Comparison of ENCODE assay signal across 28 mouse cellular contexts in genomic region chr7:74112071-74112470, GRCm38 (mm10).
DNase-seq lines count a peak whose midpoint lies in the region; ATAC-seq and TF ChIP-seq lines count a peak whose summit lies in the region.
"Had no signal": no experiment of that assay in that cellular context is flagged by ENCODE, and none has a peak within 500 bp of the region (broad histone marks: within the 10 kb centered on the region; RNA-seq: fewer than 3 reads in every experiment).

No protein-coding gene starts in this region.

- H3K4me3 ChIP-seq in kidney, embryonic 16.5 days (ENCODE audit: low read length) = no peak overlapping the region
- H3K4me3 ChIP-seq in stomach, embryonic 14.5 days (ENCODE audit: low read depth, low read length) = no peak overlapping the region
- H3K4me3 ChIP-seq in stomach, postnatal 0 days (ENCODE audit: low read depth, low read length) = no peak overlapping the region
- no peak overlapping the region for H3K4me3 ChIP-seq in limb, embryonic 10.5 days
- H3K4me3 ChIP-seq in stomach, embryonic 16.5 days (replicated peaks; ENCODE audit: low read length) = no peak overlapping the region
- H3K4me3 ChIP-seq: erythroblast, embryonic 14.5 days; forebrain, embryonic 13.5 days; heart, embryonic 12.5 days; hindbrain, embryonic 10.5 days; liver, embryonic 15.5 days; midbrain, embryonic 10.5 days; myocyte had no signal

- H3K9ac ChIP-seq in kidney, embryonic 16.5 days (replicated peaks; ENCODE audit: low read length) = no peak overlapping the region
- H3K9ac ChIP-seq in stomach, embryonic 14.5 days (replicated peaks; ENCODE audit: low read depth, low read length) = no peak overlapping the region
- no peak overlapping the region for H3K9ac ChIP-seq in stomach, postnatal 0 days (ENCODE audit: low read length)
- H3K9ac ChIP-seq in stomach, embryonic 16.5 days (ENCODE audit: low read length) = no peak overlapping the region
- H3K9ac ChIP-seq: forebrain, embryonic 13.5 days; heart, embryonic 12.5 days; liver, embryonic 15.5 days had no signal

- H3K27me3 ChIP-seq in kidney, embryonic 16.5 days (ENCODE audit: insufficient read depth, low read length) = no peaks in the 10 kb centered on the region
- H3K27me3 ChIP-seq in stomach, embryonic 14.5 days (ENCODE audit: control insufficient read depth, insufficient read depth, low read length) = no peaks in the 10 kb centered on the region
- no peaks in the 10 kb centered on the region for H3K27me3 ChIP-seq in stomach, postnatal 0 days (ENCODE audit: control insufficient read depth, insufficient read depth, low read length)
- H3K27me3 ChIP-seq in limb, embryonic 10.5 days (ENCODE audit: low read depth, poor library complexity, severe bottlenecking) = no peaks in the 10 kb centered on the region
- H3K27me3 ChIP-seq in stomach, embryonic 16.5 days (ENCODE audit: control insufficient read depth, insufficient read depth, low read length) = no peaks in the 10 kb centered on the region
- H3K27me3 ChIP-seq: forebrain, embryonic 13.5 days; heart, embryonic 12.5 days; liver, embryonic 15.5 days; Patski had no signal

- ATAC-seq in kidney, embryonic 16.5 days (ENCODE audit: low FRiP score, low TSS enrichment) = peak; percentile 59
- peak; percentile 80; the same call in 1 of the 2 replicates for ATAC-seq in stomach, embryonic 14.5 days (ENCODE audit: insufficient number of reproducible peaks, insufficient read depth, low FRiP score, low read depth)
- ATAC-seq in stomach, postnatal 0 days (ENCODE audit: low FRiP score, low TSS enrichment) = no peak
- ATAC-seq in stomach, embryonic 16.5 days (ENCODE audit: insufficient read depth, low FRiP score) = peak; percentile 53; the same call in 1 of the 2 replicates
- ATAC-seq: forebrain, embryonic 13.5 days; hindbrain, embryonic 16.5 days; intestine, postnatal 0 days; midbrain, embryonic 16.5 days; Patski had no signal

- no peak for DNase-seq in kidney, adult 11 months
- no peak for DNase-seq in stomach, postnatal 0 days (ENCODE audit: low spot score)
- no peak for DNase-seq in limb, embryonic 10.5 days (ENCODE audit: low spot score)
- no peak for DNase-seq in spleen, postnatal 4 days (ENCODE audit: low spot score in 2 of 2)
- no peak for DNase-seq in adrenal gland, postnatal 25 days
- DNase-seq: B cell, adult 2 months; cerebellum, adult 11-12 months; cerebellum, postnatal 25 days; gastrocnemius, postnatal 10 days; heart, adult 11 months; heart, postnatal 10 days; liver had no signal

- H3K4me1 ChIP-seq in kidney, embryonic 16.5 days (ENCODE audit: insufficient read depth, low read length) = no peaks in the 10 kb centered on the region
- 0 out of 2 replicates have a peak, but pooled peaks cover 6% of the 10 kb centered on the region for H3K4me1 ChIP-seq in stomach, embryonic 14.5 days (ENCODE audit: control insufficient read depth, insufficient read depth, low read length)
- H3K4me1 ChIP-seq in stomach, postnatal 0 days (replicated peaks; ENCODE audit: control insufficient read depth, insufficient read depth) = no peaks in the 10 kb centered on the region
- H3K4me1 ChIP-seq in limb, embryonic 10.5 days = peaks cover 18% of the 10 kb centered on the region
- peaks cover 6% of the 10 kb centered on the region; the same call in 1 of the 2 replicates for H3K4me1 ChIP-seq in stomach, embryonic 16.5 days (ENCODE audit: control insufficient read depth, insufficient read depth, low read length)
- H3K4me1 ChIP-seq: liver, embryonic 15.5 days; midbrain, embryonic 10.5 days had no signal

- TF ChIP-seq EP300 in stomach, postnatal 0 days (optimal IDR thresholded peaks at IDR 0.05) = no peak

- 38% methylated on average over 2 of the region's 2 CpGs for WGBS in kidney, embryonic 16.5 days
- 32% methylated on average over 2 of the region's 2 CpGs for WGBS in stomach, embryonic 14.5 days
- 40% methylated on average over 2 of the region's 2 CpGs for WGBS in stomach, postnatal 0 days
- WGBS in limb, embryonic 10.5 days = 31% methylated on average over 2 of the region's 2 CpGs
- WGBS in stomach, embryonic 16.5 days = 31% methylated on average over 2 of the region's 2 CpGs

- H3K36me3 ChIP-seq in kidney, embryonic 16.5 days (ENCODE audit: insufficient read depth, low read length) = no peaks in the 10 kb centered on the region
- H3K36me3 ChIP-seq in stomach, embryonic 14.5 days (ENCODE audit: control insufficient read depth, insufficient read depth, low read length) = no peaks in the 10 kb centered on the region
- H3K36me3 ChIP-seq in stomach, postnatal 0 days (ENCODE audit: control insufficient read depth, insufficient read depth, low read length) = no peaks in the 10 kb centered on the region
- no peaks in the 10 kb centered on the region for H3K36me3 ChIP-seq in limb, embryonic 10.5 days
- no peaks in the 10 kb centered on the region for H3K36me3 ChIP-seq in stomach, embryonic 16.5 days (ENCODE audit: control insufficient read depth, insufficient read depth, low read length)
- H3K36me3 ChIP-seq: G1E; heart, embryonic 12.5 days; hindbrain, embryonic 10.5 days; liver, embryonic 15.5 days; midbrain, embryonic 10.5 days had no signal

- H3K9me3 ChIP-seq in kidney, embryonic 16.5 days (ENCODE audit: low read length) = no peaks in the 10 kb centered on the region
- no peaks in the 10 kb centered on the region for H3K9me3 ChIP-seq in stomach, embryonic 14.5 days (ENCODE audit: control insufficient read depth, low read depth, low read length)
- H3K9me3 ChIP-seq in stomach, postnatal 0 days (ENCODE audit: control insufficient read depth, low read length) = no peaks in the 10 kb centered on the region
- H3K9me3 ChIP-seq in limb, embryonic 10.5 days (replicated peaks) = no peaks in the 10 kb centered on the region
- H3K9me3 ChIP-seq in stomach, embryonic 16.5 days (replicated peaks; ENCODE audit: control insufficient read depth, low read length) = no peaks in the 10 kb centered on the region
- H3K9me3 ChIP-seq: forebrain, embryonic 13.5 days; heart, embryonic 12.5 days; hindbrain, embryonic 10.5 days; liver, embryonic 15.5 days; midbrain, embryonic 10.5 days had no signal

- H3K4me2 ChIP-seq in kidney, embryonic 16.5 days (replicated peaks; ENCODE audit: low read depth, low read length) = no peak overlapping the region
- H3K4me2 ChIP-seq in stomach, embryonic 14.5 days (replicated peaks; ENCODE audit: low read depth, low read length) = no peak overlapping the region
- no peak overlapping the region for H3K4me2 ChIP-seq in stomach, postnatal 0 days (replicated peaks; ENCODE audit: low read depth)
- H3K4me2 ChIP-seq in stomach, embryonic 16.5 days (ENCODE audit: low read depth, low read length) = no peak overlapping the region
- H3K4me2 ChIP-seq: forebrain, embryonic 13.5 days; heart, embryonic 12.5 days; liver, embryonic 15.5 days had no signal

- peak overlapping the region; percentile 36; the same call in 1 of the 2 replicates for H3K27ac ChIP-seq in kidney, embryonic 16.5 days (ENCODE audit: low read length)
- H3K27ac ChIP-seq in stomach, embryonic 14.5 days (ENCODE audit: low read length) = no peak overlapping the region; the same call in 1 of the 2 replicates
- H3K27ac ChIP-seq in stomach, postnatal 0 days (replicated peaks) = no peak overlapping the region
- peak overlapping the region; percentile 46; the same call in 1 of the 2 replicates for H3K27ac ChIP-seq in limb, embryonic 10.5 days
- no peak overlapping the region for H3K27ac ChIP-seq in stomach, embryonic 16.5 days (ENCODE audit: low read length)
- H3K27ac ChIP-seq: forebrain, embryonic 13.5 days; hindbrain, embryonic 10.5 days; liver, embryonic 15.5 days; macrophage; midbrain, embryonic 10.5 days had no signal

- TF ChIP-seq CTCF in stomach, postnatal 0 days (IDR thresholded peaks at IDR 0.05; ENCODE audit: low read depth) = no peak

Comparison
In these comparisons a context has a peak if more than half of its experiments do, and no peak if none do; other contexts are left out.
1. H3K27ac ChIP-seq: peak in kidney, embryonic 16.5 days (single experiment) and limb, embryonic 10.5 days (single experiment); none in stomach, embryonic 14.5 days (single experiment), stomach, postnatal 0 days (single experiment) and stomach, embryonic 16.5 days (single experiment).